ENCODE assay signal across 10 mouse cellular contexts in the genomic region with DNA sequence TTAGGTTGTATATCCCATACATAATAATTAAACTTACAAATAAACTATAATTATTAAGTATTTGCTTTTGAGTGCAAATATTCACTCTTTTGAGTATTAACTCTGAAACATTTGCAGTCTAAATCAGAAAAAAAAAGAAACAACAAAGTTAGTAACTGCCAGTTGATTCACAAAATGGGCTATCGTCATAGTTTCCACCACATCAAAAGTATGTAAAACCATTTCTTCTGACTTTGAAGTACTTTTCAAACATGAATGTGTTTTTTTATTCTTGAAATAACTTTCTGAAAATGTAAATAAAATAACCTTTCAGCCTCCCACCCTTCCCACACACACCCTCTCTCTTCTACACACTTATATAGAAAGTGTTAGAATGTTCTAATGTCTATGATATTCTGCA.
"Had no signal": no experiment of that assay in that cellular context is flagged by ENCODE, and none has a peak within 500 bp of the region (broad histone marks: within the 10 kb centered on the region; RNA-seq: fewer than 3 reads in every experiment).

No protein-coding gene starts in this region.

- DNase-seq: kidney, adult 2 months; kidney, postnatal 36 days; layer of hippocampus, postnatal 36 days; liver, embryonic 13.5 days; lung, adult 2 months; right cerebral cortex, postnatal 14 days; right cerebral cortex, postnatal 4 days; thymus, postnatal 4 days had no signal

- ATAC-seq: midbrain, embryonic 13.5 days; midbrain, embryonic 16.5 days had no signal
